Comparison of ENCODE assay signal across 9 mouse cellular contexts in genomic region chr3:146501601-146502123, GRCm38 (mm10). TPM values are rescaled to one million over a fixed set of nuclear protein-coding genes. Genes with fewer than 3 reads are reported as not detected.
DNase-seq lines count a peak whose midpoint lies in the region; ATAC-seq and TF ChIP-seq lines count a peak whose summit lies in the region.
"Had no signal": no experiment of that assay in that cellular context is flagged by ENCODE, and none has a peak within 500 bp of the region (broad histone marks: within the 10 kb centered on the region; RNA-seq: fewer than 3 reads in every experiment).

No protein-coding gene starts in this region.

- H3K27ac ChIP-seq in heart, embryonic 13.5 days (replicated peaks): 0 out of 2 replicates have a peak overlapping the region, but pooled peaks have one; percentile 1
- no peak overlapping the region for H3K27ac ChIP-seq in ES-E14 (ENCODE audit: insufficient read depth, low read depth, low read length, poor library complexity, severe bottlenecking)
- H3K27ac ChIP-seq in forebrain, postnatal 0 days (ENCODE audit: low read depth, low read length): no peak overlapping the region
- H3K27ac ChIP-seq in liver, postnatal 0 days (ENCODE audit: low read depth): peak overlapping the region; percentile 97; the same call in 1 of the 2 replicates
- H3K27ac ChIP-seq in left cerebral cortex, adult 2 months: no peak overlapping the region

- H3K4me3 ChIP-seq in heart, embryonic 13.5 days: peak overlapping the region; percentile 92
- H3K4me3 ChIP-seq in ES-E14 (ENCODE audit: insufficient read depth in 1 of 2, low read depth in 1 of 2, low read length in 2 of 2, poor library complexity in 1 of 2, severe bottlenecking in 1 of 2): peak overlapping the region in 1 of 2 experiments; percentile 98; a peak in 1 of 4 replicates
- H3K4me3 ChIP-seq in forebrain, postnatal 0 days (ENCODE audit: low read depth, low read length): no peak overlapping the region
- H3K4me3 ChIP-seq in liver, postnatal 0 days (ENCODE audit: low read depth, low read length): peak overlapping the region; percentile 79
- no peak overlapping the region for H3K4me3 ChIP-seq in left cerebral cortex, adult 2 months

- WGBS in heart, embryonic 13.5 days: 42% methylated on average over 5 of the region's 5 CpGs
- 57% methylated on average over 5 of the region's 5 CpGs for WGBS in forebrain, postnatal 0 days
- 45% methylated on average over 5 of the region's 5 CpGs for WGBS in liver, postnatal 0 days (ENCODE audit: insufficient replicate concordance)

- no peak for ATAC-seq in heart, embryonic 13.5 days (ENCODE audit: extremely low read depth, insufficient number of reproducible peaks, low FRiP score, low TSS enrichment)
- no peak for ATAC-seq in forebrain, postnatal 0 days
- no peak for ATAC-seq in liver, postnatal 0 days

- H3K4me2 ChIP-seq in heart, embryonic 13.5 days: peak overlapping the region; percentile 93
- peak overlapping the region; percentile 69; the same call in 1 of the 2 replicates for H3K4me2 ChIP-seq in forebrain, postnatal 0 days (ENCODE audit: low read depth)
- H3K4me2 ChIP-seq in liver, postnatal 0 days (ENCODE audit: low read depth, low read length): peak overlapping the region; percentile 81

- peaks cover 39% of the 10 kb centered on the region for H3K4me1 ChIP-seq in heart, embryonic 13.5 days
- H3K4me1 ChIP-seq in ES-E14 (ENCODE audit: control insufficient read depth in 2 of 2, insufficient read depth in 2 of 2, low read length in 2 of 2, poor library complexity in 1 of 2): peaks cover 0 to 4% of the 10 kb centered on the region in 2 experiments; a peak in 1 of 4 replicates
- H3K4me1 ChIP-seq in forebrain, postnatal 0 days (ENCODE audit: insufficient read depth): peaks cover 5% of the 10 kb centered on the region; the same call in 1 of the 2 replicates
- H3K4me1 ChIP-seq in liver, postnatal 0 days (ENCODE audit: insufficient read depth): peaks cover 26% of the 10 kb centered on the region

- no peaks in the 10 kb centered on the region for H3K9me3 ChIP-seq in heart, embryonic 13.5 days
- H3K9me3 ChIP-seq in ES-E14 (ENCODE audit: control insufficient read depth, insufficient read depth, low read depth, low read length): no peaks in the 10 kb centered on the region
- H3K9me3 ChIP-seq in forebrain, postnatal 0 days (ENCODE audit: low read length): no peaks in the 10 kb centered on the region
- H3K9me3 ChIP-seq in liver, postnatal 0 days (ENCODE audit: low read length): no peaks in the 10 kb centered on the region

- DNase-seq in heart, postnatal 4 days: no peak
- no peak for DNase-seq in ES-E14 (ENCODE audit: low read depth, low spot score)
- DNase-seq in forebrain, postnatal 0 days: no peak
- DNase-seq in liver, postnatal 0 days: no peak
- no peak for DNase-seq in left cerebral cortex, adult 2 months (ENCODE audit: extremely low spot score in 1 of 2, low spot score in 2 of 2)
- no peak for DNase-seq in thymus, postnatal 25 days
- DNase-seq in urinary bladder, postnatal 10 days (ENCODE audit: low spot score): no peak
- DNase-seq: cerebellum, adult 9-11 months had no signal

- no peak for TF ChIP-seq CTCF in forebrain, postnatal 0 days (IDR thresholded peaks at IDR 0.05; ENCODE audit: low read depth)
- no peak for TF ChIP-seq CTCF in liver, postnatal 0 days (IDR thresholded peaks at IDR 0.05; ENCODE audit: low read depth)
- TF ChIP-seq CTCF in left cerebral cortex, adult 2 months (IDR thresholded peaks at IDR 0.05): no peak

- no peaks in the 10 kb centered on the region for H3K27me3 ChIP-seq in heart, embryonic 13.5 days (replicated peaks)
- no peaks in the 10 kb centered on the region for H3K27me3 ChIP-seq in forebrain, postnatal 0 days (ENCODE audit: insufficient read depth, low read length)
- H3K27me3 ChIP-seq in liver, postnatal 0 days (ENCODE audit: insufficient read depth, low read length): no peaks in the 10 kb centered on the region

- in situ Hi-C loops in ES-E14 (cut with MboI; ENCODE audit: low sequenced_read_pairs in 2 of 2, unreplicated experiment in 2 of 2): no loop called here

- H3K36me3 ChIP-seq in heart, embryonic 13.5 days: peaks cover 36% of the 10 kb centered on the region
- H3K36me3 ChIP-seq in ES-E14 (ENCODE audit: control insufficient read depth, insufficient read depth, low read length, poor library complexity, severe bottlenecking): peaks cover 9% of the 10 kb centered on the region
- peaks cover 22% of the 10 kb centered on the region for H3K36me3 ChIP-seq in forebrain, postnatal 0 days (ENCODE audit: insufficient read depth)
- peaks cover 29% of the 10 kb centered on the region for H3K36me3 ChIP-seq in liver, postnatal 0 days (replicated peaks; ENCODE audit: insufficient read depth, low read length)

- intact Hi-C loops in left cerebral cortex, adult 2 months (cut with DNase I): loop anchor here (10.0 kb wide), 1 partner anchor 317 kb away; no protein-coding TSS in a partner anchor

- TF ChIP-seq EP300 in liver, postnatal 0 days (IDR thresholded peaks at IDR 0.05; ENCODE audit: low read depth): no peak

- H3K9ac ChIP-seq in heart, embryonic 13.5 days: peak overlapping the region; percentile 98
- peak overlapping the region; percentile 31; the same call in 1 of the 2 replicates for H3K9ac ChIP-seq in ES-E14 (ENCODE audit: insufficient read depth, low read depth, low read length, poor library complexity, severe bottlenecking)
- H3K9ac ChIP-seq in forebrain, postnatal 0 days: no peak overlapping the region
- H3K9ac ChIP-seq in liver, postnatal 0 days (replicated peaks): peak overlapping the region; percentile 94

TF ChIP-seq in ES-E14, 5 proteins besides CTCF, POLR2A, EP300 and RAD21:
- no peak for TF ChIP-seq HCFC1 (IDR thresholded peaks at IDR 0.05; ENCODE audit: borderline replicate concordance, insufficient read depth, low read length)
- TF ChIP-seq MAFK (IDR thresholded peaks at IDR 0.05; ENCODE audit: insufficient read depth, low read depth, low read length): no peak
- no peak for TF ChIP-seq CHD2 (IDR thresholded peaks at IDR 0.05; ENCODE audit: low read depth, low read length)
- TF ChIP-seq ZNF384 (IDR thresholded peaks at IDR 0.05; ENCODE audit: low read depth, low read length): no peak
- TF ChIP-seq ZC3H11A (IDR thresholded peaks at IDR 0.05; ENCODE audit: borderline replicate concordance, low read depth, low read length): no peak
TF ChIP-seq in ES-E14: peak in this region for 0.

RNA-seq across cellular contexts. Expression of gene Gng5, which starts 2.1 kb away (rescaled TPM):
- polyA plus RNA-seq in heart, embryonic 13.5 days (2015; fragmentation: Nextera tagmentation; extraction: Ambion mirVana): 1,560 and 1,674 TPM in 2 replicates
- 100 to 1,000 TPM; 297 to 316 TPM for total RNA-seq in heart, postnatal 4 days (2021)
- 142 and 234 TPM in 2 replicates for total RNA-seq in ES-E14 (2012; rRNA removed)
- 73.7 and 90.4 TPM in 2 replicates for total RNA-seq in forebrain, postnatal 0 days (2014; rRNA removed)
- polyA plus RNA-seq in forebrain, postnatal 0 days (2015; fragmentation: Nextera tagmentation; extraction: Ambion mirVana): 291 and 344 TPM in 2 replicates
- polyA plus RNA-seq in liver, postnatal 0 days (2015; fragmentation: Nextera tagmentation; extraction: Ambion mirVana): 764 and 778 TPM in 2 replicates
- 10 to 100 TPM; 41.1 to 46.3 TPM for total RNA-seq in left cerebral cortex, adult 2 months (2021)

RNA-seq across cellular contexts. Expression of gene Spata1, which starts 2.1 kb away (rescaled TPM):
- polyA plus RNA-seq in heart, embryonic 13.5 days (2015; fragmentation: Nextera tagmentation; extraction: Ambion mirVana): 5.3 and 6.3 TPM in 2 replicates
- total RNA-seq in heart, postnatal 4 days (2021): 1 to 10 TPM; 2.1 to 3.0 TPM
- total RNA-seq in ES-E14 (2012; rRNA removed): 2.2 and 3.1 TPM in 2 replicates
- 6.0 and 13.5 TPM in 2 replicates for total RNA-seq in forebrain, postnatal 0 days (2014; rRNA removed)
- 4.3 and 6.5 TPM in 2 replicates for polyA plus RNA-seq in forebrain, postnatal 0 days (2015; fragmentation: Nextera tagmentation; extraction: Ambion mirVana)
- 0.62 and 1.5 TPM in 2 replicates for polyA plus RNA-seq in liver, postnatal 0 days (2015; fragmentation: Nextera tagmentation; extraction: Ambion mirVana)
- 1 to 10 TPM; 3.2 to 3.7 TPM for total RNA-seq in left cerebral cortex, adult 2 months (2021)

RNA-seq across cellular contexts. Expression of gene Rpf1, which starts 19.6 kb away (rescaled TPM):
- polyA plus RNA-seq in heart, embryonic 13.5 days (2015; fragmentation: Nextera tagmentation; extraction: Ambion mirVana): 31.6 and 37.8 TPM in 2 replicates
- 10 to 100 TPM; 18.8 to 19.6 TPM for total RNA-seq in heart, postnatal 4 days (2021)
- total RNA-seq in ES-E14 (2012; rRNA removed): 50.2 and 64.9 TPM in 2 replicates
- total RNA-seq in forebrain, postnatal 0 days (2014; rRNA removed): 36.7 and 39.9 TPM in 2 replicates
- 27.4 and 29.4 TPM in 2 replicates for polyA plus RNA-seq in forebrain, postnatal 0 days (2015; fragmentation: Nextera tagmentation; extraction: Ambion mirVana)
- 24.0 and 24.6 TPM in 2 replicates for polyA plus RNA-seq in liver, postnatal 0 days (2015; fragmentation: Nextera tagmentation; extraction: Ambion mirVana)
- 10 to 100 TPM; 16.9 to 20.7 TPM for total RNA-seq in left cerebral cortex, adult 2 months (2021)

RNA-seq across cellular contexts. Expression of gene Ctbs, which starts 52.1 kb away (rescaled TPM):
- polyA plus RNA-seq in heart, embryonic 13.5 days (2015; fragmentation: Nextera tagmentation; extraction: Ambion mirVana): 9.5 and 10.5 TPM in 2 replicates
- total RNA-seq in heart, postnatal 4 days (2021): 1 to 10 TPM; 5.5 to 5.7 TPM
- 10.4 and 15.6 TPM in 2 replicates for total RNA-seq in ES-E14 (2012; rRNA removed)
- 7.5 and 9.9 TPM in 2 replicates for total RNA-seq in forebrain, postnatal 0 days (2014; rRNA removed)
- polyA plus RNA-seq in forebrain, postnatal 0 days (2015; fragmentation: Nextera tagmentation; extraction: Ambion mirVana): 3.8 and 4.4 TPM in 2 replicates
- polyA plus RNA-seq in liver, postnatal 0 days (2015; fragmentation: Nextera tagmentation; extraction: Ambion mirVana): 8.3 and 9.9 TPM in 2 replicates
- total RNA-seq in left cerebral cortex, adult 2 months (2021): 1 to 10 TPM; 7.1 to 8.1 TPM

Comparison
In these comparisons a context has a peak if more than half of its experiments do, and no peak if none do; other contexts are left out.
1. H3K27ac ChIP-seq: peak in heart, embryonic 13.5 days (single experiment) and liver, postnatal 0 days (single experiment); none in ES-E14 (single experiment), forebrain, postnatal 0 days (single experiment) and left cerebral cortex, adult 2 months (single experiment).
2. H3K4me3 ChIP-seq: peak in heart, embryonic 13.5 days (single experiment) and liver, postnatal 0 days (single experiment); none in forebrain, postnatal 0 days (single experiment) and left cerebral cortex, adult 2 months (single experiment).
3. Peak in every context shown above with its lines, with median percentiles within 50 percentile points of each other: H3K4me2 ChIP-seq.